Mouse (Mus musculus) liver, postnatal 0 days (tissue): ENCODE results near the gene Rab5b. TPM values are rescaled to one million over a fixed set of nuclear protein-coding genes. Genes with fewer than 3 reads are reported as not detected.

ENCODE experiments used
- ATAC-seq: fragments of 200-750 bp; cut with Nextera tagmentation; 2 replicates; pipeline ENCODE4 v1.8.0; 2017; ENCODE audit warnings: mild to moderate bottlenecking, moderate library complexity
- DNase-seq: peaks from one replicate; pipeline ENCODE4 v3.0.0-alpha.2; 2016
- H3K27ac ChIP-seq: fragments of 300-500 bp; sonication (generic); 2 replicates; pipeline ENCODE4 v1.5.1; 2014; ENCODE audit warnings: antibody characterized with exemption, moderate library complexity, mild to moderate bottlenecking, low read depth
- H3K27me3 ChIP-seq: fragments of 300-500 bp; sonication (generic); 2 replicates; pipeline ENCODE4 v1.6.1; 2014; ENCODE audit warnings: low read length, control low read depth, mixed read lengths; ENCODE audit not compliant: insufficient read depth
- H3K36me3 ChIP-seq: fragments of 300-500 bp; sonication (generic); replicated peaks from 2 replicates; pipeline ENCODE4 v1.6.1; 2014; ENCODE audit warnings: mild to moderate bottlenecking, control low read depth, low read length, moderate library complexity, mixed read lengths; ENCODE audit not compliant: insufficient read depth
- H3K4me1 ChIP-seq: fragments of 300-500 bp; sonication (generic); 2 replicates; pipeline ENCODE4 v1.6.1; 2014; ENCODE audit warnings: antibody characterized with exemption, mild to moderate bottlenecking, control low read depth; ENCODE audit not compliant: insufficient read depth
- H3K4me2 ChIP-seq: fragments of 300-500 bp; sonication (generic); 2 replicates; pipeline ENCODE4 v1.6.1; 2014; ENCODE audit warnings: low read depth, mild to moderate bottlenecking, low read length, moderate library complexity, mixed read lengths
- H3K4me3 ChIP-seq: fragments of 300-500 bp; sonication (generic); 2 replicates; pipeline ENCODE4 v1.5.1; 2014; ENCODE audit warnings: low read depth, low read length
- H3K9ac ChIP-seq: fragments of 300-500 bp; sonication (generic); replicated peaks from 2 replicates; pipeline ENCODE4 v1.6.1; 2014; ENCODE audit warnings: mild to moderate bottlenecking, moderate library complexity
- H3K9me3 ChIP-seq: fragments of 300-500 bp; sonication (generic); 2 replicates; pipeline ENCODE4 v1.6.1; 2016; ENCODE audit warnings: mild to moderate bottlenecking, control low read depth, low read length, mixed read lengths
- CTCF ChIP-seq: sonication (generic); IDR thresholded peaks from 2 replicates; pipeline ENCODE4 v1.5.1; 2016; ENCODE audit warnings: antibody characterized with exemption, low read depth
- EP300 ChIP-seq: IDR thresholded peaks from 2 replicates; pipeline ENCODE4 v1.6.1; 2016; ENCODE audit warnings: antibody characterized with exemption, low read depth, mild to moderate bottlenecking
- WGBS: fragments of 180-500 bp; shearing (Covaris S2); extraction: QIAGEN DNeasy Blood & Tissue Kit; methylation state at CpG from one replicate; pipeline ENCODE4 v1.1.7; 2014; ENCODE audit not compliant: insufficient replicate concordance; 5-methylcytosine and 5-hydroxymethylcytosine counted together
- polyA plus RNA-seq: library from polyadenylated mRNA; unstranded; fragments of >200 nt; fragmentation: Nextera tagmentation; extraction: Ambion mirVana; gene quantifications from 2 replicates; pipeline ENCODE4 v1.2.1, GENCODE M21; 2015

Rab5b gene
- polyA plus RNA-seq, result 23.0 and 26.2 TPM in 2 replicates

DNA sequence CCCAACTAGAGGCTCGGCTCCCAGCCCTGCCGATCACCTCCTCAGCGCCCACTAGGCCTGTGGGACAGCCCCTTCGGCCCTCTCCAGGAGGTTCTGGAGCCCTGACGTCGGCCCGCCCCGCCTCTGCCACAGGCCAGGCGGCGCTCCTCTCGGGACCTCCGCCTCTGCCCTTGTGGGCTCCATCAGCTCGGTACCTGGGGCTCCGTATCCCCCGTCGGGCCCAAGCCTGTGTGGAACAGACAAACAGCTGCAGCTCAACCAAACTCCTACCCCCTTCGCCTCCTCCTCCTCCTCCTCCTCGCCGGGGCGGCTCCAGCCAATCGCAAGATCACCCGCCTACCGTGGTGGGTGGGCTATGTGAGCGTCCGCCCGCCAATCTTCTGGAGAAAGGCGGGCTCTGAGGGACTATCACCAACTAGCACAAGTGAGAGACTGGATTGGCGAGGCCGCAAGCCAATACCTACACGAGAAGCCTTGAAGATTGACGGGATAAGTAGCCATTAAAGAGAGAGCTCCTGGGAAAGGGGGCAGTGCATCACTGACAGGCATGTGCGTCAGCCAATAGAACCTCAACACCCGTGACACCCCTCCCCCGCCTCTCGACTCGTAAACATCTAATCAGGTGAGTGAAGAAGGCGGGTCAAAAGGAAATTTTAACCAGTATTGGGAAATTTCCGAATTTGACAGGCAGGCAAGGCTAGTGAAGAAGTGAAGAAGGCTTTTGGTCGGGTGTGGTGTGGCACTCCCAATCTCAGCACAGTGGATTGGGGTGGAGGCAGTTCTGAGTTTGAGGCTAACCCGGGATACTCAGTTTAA, at the start of gene Rab5b:
Gene Rab5b (minus strand): TSS at position 273 of the 816 bp plus-strand sequence.
- Histone ChIP-seq H3K9me3 (no peaks in the 10 kb centered on the region), H3K4me2 (peak within 1 kb of the TSS; percentile 92), H3K27me3 (no peaks in the 10 kb centered on the region), H3K9ac (peak within 1 kb of the TSS; percentile 99), H3K27ac (peak within 1 kb of the TSS; percentile 99), H3K4me3 (peak within 1 kb of the TSS; percentile 95), H3K4me1 (peaks cover 17% of the 10 kb centered on the region), H3K36me3 (peaks cover 31% of the 10 kb centered on the region)
- peak; percentile 98 for ATAC-seq
- 1% methylated on average over 39 of the region's 40 CpGs for WGBS
- DNase-seq, result peak; percentile 96
- TF ChIP-seq EP300, result peak; percentile 85
- TF ChIP-seq CTCF, result no peak

GRCm38 (mm10) chr10:128744680-128745601, 48.9 kb upstream of the Rab5b start, which contains the start of gene Dgka:
Dgka (minus strand) TSS chr10:128744855.
- DNase-seq (peak; percentile 21), ATAC-seq (no peak)
- TF ChIP-seq CTCF (peak; percentile 40; the same call in 1 of the 2 replicates), EP300 (no peak)
- peaks cover 34% of the 10 kb centered on the region for H3K4me1 ChIP-seq
- 29% methylated on average over 18 of the region's 18 CpGs for WGBS
- H3K4me2 ChIP-seq, result peak within 1 kb of the TSS; percentile 76
- H3K27ac ChIP-seq, result peak within 1 kb of the TSS; percentile 91
- H3K36me3 ChIP-seq, result no peaks in the 10 kb centered on the region
- no peaks in the 10 kb centered on the region for H3K9me3 ChIP-seq
- H3K27me3 ChIP-seq, result peaks cover 6% of the 10 kb centered on the region; the same call in 1 of the 2 replicates
- H3K9ac ChIP-seq, result peak within 1 kb of the TSS; percentile 71
- peak within 1 kb of the TSS; percentile 60 for H3K4me3 ChIP-seq

DNA sequence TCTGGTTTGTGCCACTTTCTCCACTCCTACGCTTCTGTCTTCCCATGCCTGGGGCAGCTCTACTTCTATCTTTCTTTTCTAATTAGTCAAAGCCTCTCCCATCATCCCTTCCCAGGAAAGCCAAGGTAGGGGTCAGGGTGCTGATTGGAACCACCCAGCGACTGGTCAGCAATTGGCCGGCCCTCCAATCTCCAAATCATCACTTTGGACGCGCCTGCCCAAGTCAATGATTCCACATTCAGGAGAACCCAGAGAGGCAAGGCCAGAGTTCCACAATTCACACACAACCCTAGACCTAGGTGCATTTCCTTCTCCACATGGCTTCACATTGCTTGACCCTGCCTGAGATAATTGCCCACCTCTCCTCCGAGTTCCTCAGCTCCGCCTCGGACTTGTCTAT, 48.1 kb upstream of the Rab5b start:
- peak overlapping the region; percentile 76 for H3K4me2 ChIP-seq
- H3K36me3 ChIP-seq, result no peaks in the 10 kb centered on the region
- H3K9ac ChIP-seq, result peak overlapping the region; percentile 71
- H3K27ac ChIP-seq, result peak overlapping the region; percentile 68
- 32% methylated on average over 8 of the region's 8 CpGs for WGBS
- TF ChIP-seq CTCF, result no peak
- no peak for TF ChIP-seq EP300
- H3K9me3 ChIP-seq, result no peaks in the 10 kb centered on the region
- peak overlapping the region; percentile 60 for H3K4me3 ChIP-seq
- ATAC-seq, result no peak
- peaks cover 28% of the 10 kb centered on the region for H3K4me1 ChIP-seq
- DNase-seq, result no peak
- H3K27me3 ChIP-seq, result peaks cover 6% of the 10 kb centered on the region; the same call in 1 of the 2 replicates

GRCm38 (mm10) chr10:128743791-128744191, 47.7 kb upstream of the Rab5b start:
- Histone ChIP-seq H3K4me2 (peak overlapping the region; percentile 76), H3K4me1 (peaks cover 24% of the 10 kb centered on the region), H3K27ac (peak overlapping the region; percentile 68), H3K36me3 (no peaks in the 10 kb centered on the region), H3K4me3 (peak overlapping the region; percentile 60), H3K9ac (peak overlapping the region; percentile 71), H3K27me3 (peaks cover 6% of the 10 kb centered on the region; the same call in 1 of the 2 replicates), H3K9me3 (no peaks in the 10 kb centered on the region)
- under 1% methylated on average over 35 of the region's 37 CpGs for WGBS
- TF ChIP-seq EP300, result no peak
- no peak for TF ChIP-seq CTCF
- DNase-seq, result peak; percentile 64
- peak; percentile 12; the same call in 1 of the 2 replicates for ATAC-seq

GRCm38 (mm10) chr10:128743235-128743634, 47.2 kb upstream of the Rab5b start:
- Histone ChIP-seq H3K4me2 (peak overlapping the region; percentile 76), H3K4me3 (peak overlapping the region; percentile 60), H3K36me3 (no peaks in the 10 kb centered on the region), H3K27me3 (peaks cover 6% of the 10 kb centered on the region; the same call in 1 of the 2 replicates), H3K9me3 (no peaks in the 10 kb centered on the region), H3K9ac (peak overlapping the region; percentile 71), H3K4me1 (peaks cover 24% of the 10 kb centered on the region), H3K27ac (peak overlapping the region; percentile 68; the same call in 1 of the 2 replicates)
- no peak for TF ChIP-seq EP300
- no peak for TF ChIP-seq CTCF
- 3% methylated on average over 7 of the region's 7 CpGs for WGBS
- no peak for DNase-seq
- no peak for ATAC-seq

- Histone ChIP-seq H3K27ac (no peak overlapping the region), H3K4me2 (peak overlapping the region; percentile 76), H3K9ac (no peak overlapping the region), H3K27me3 (peaks cover 6% of the 10 kb centered on the region; the same call in 1 of the 2 replicates), H3K9me3 (no peaks in the 10 kb centered on the region), H3K4me3 (peak overlapping the region; percentile 60), H3K4me1 (peaks cover 24% of the 10 kb centered on the region), H3K36me3 (no peaks in the 10 kb centered on the region)
- TF ChIP-seq CTCF (no peak), EP300 (no peak)
- no peak for DNase-seq
- no peak for ATAC-seq
- WGBS, result 37% methylated on average over 4 of the region's 4 CpGs
Measured at GRCm38 (mm10) chr10:128742616-128743015, 46.6 kb upstream of the Rab5b start.
